Mouse (Mus musculus) hindbrain, embryonic 16.5 days (tissue): ENCODE measurements at regions not wholly inside any gene's neighbourhood (a gene's known extent, or its start where the extent isn't known, plus 50 kb on each side); places are given as distances from the start of the nearest gene placed in this dataset.

Experiments
- ATAC-seq: fragments of 200-750 bp; cut with Nextera tagmentation; 2 replicates; pipeline ENCODE4 v1.8.0; 2017; ENCODE audit warnings: moderate TSS enrichment, moderate library complexity
- H3K27ac ChIP-seq: fragments of 300-500 bp; sonication (generic); 2 replicates; pipeline ENCODE4 v1.5.1; 2014; ENCODE audit warnings: low read depth, mild to moderate bottlenecking, control low read depth, low read length, moderate library complexity
- H3K27me3 ChIP-seq: fragments of 300-500 bp; sonication (generic); replicated peaks from 2 replicates; pipeline ENCODE4 v1.6.1; 2014; ENCODE audit warnings: low read length; ENCODE audit not compliant: control insufficient read depth, insufficient read depth
- H3K36me3 ChIP-seq: fragments of 300-500 bp; sonication (generic); 2 replicates; pipeline ENCODE4 v1.6.1; 2014; ENCODE audit warnings: mild to moderate bottlenecking, low read length, moderate library complexity, mixed read lengths; ENCODE audit not compliant: control insufficient read depth, insufficient read depth
- H3K4me1 ChIP-seq: fragments of 300-500 bp; sonication (generic); 2 replicates; pipeline ENCODE4 v1.6.1; 2014; ENCODE audit warnings: low read depth, low read length; ENCODE audit not compliant: control insufficient read depth, insufficient read depth
- H3K4me2 ChIP-seq: fragments of 300-500 bp; sonication (generic); 2 replicates; pipeline ENCODE4 v1.6.1; 2014; ENCODE audit warnings: mild to moderate bottlenecking, low read length, control low read depth, moderate library complexity
- H3K4me3 ChIP-seq: fragments of 300-500 bp; sonication (generic); 2 replicates; pipeline ENCODE4 v1.5.1; 2014; ENCODE audit warnings: mild to moderate bottlenecking, low read length, control low read depth, moderate library complexity
- H3K9ac ChIP-seq: fragments of 300-500 bp; sonication (generic); 2 replicates; pipeline ENCODE4 v1.6.1; 2014; ENCODE audit warnings: low read depth, mild to moderate bottlenecking, control low read depth, low read length, moderate library complexity
- H3K9me3 ChIP-seq: fragments of 300-500 bp; sonication (generic); 2 replicates; pipeline ENCODE4 v1.6.1; 2014; ENCODE audit warnings: mild to moderate bottlenecking, low read length, moderate library complexity; ENCODE audit not compliant: control insufficient read depth
- WGBS: fragments of 180-500 bp; shearing (Covaris S2); extraction: QIAGEN DNeasy Blood & Tissue Kit; methylation state at CpG from one replicate; pipeline ENCODE4 v1.1.7; 2014; 5-methylcytosine and 5-hydroxymethylcytosine counted together

GRCm38 (mm10) chr10:25118674-25119670 is 188.7 kb downstream of the Akap7 start:
- Histone ChIP-seq H3K9me3 (no peaks in the 10 kb centered on the region), H3K27me3 (no peaks in the 10 kb centered on the region), H3K4me2 (no peak overlapping the region), H3K36me3 (no peaks in the 10 kb centered on the region), H3K4me1 (no peaks in the 10 kb centered on the region), H3K9ac (no peak overlapping the region), H3K4me3 (no peak overlapping the region), H3K27ac (no peak overlapping the region)
- 36% methylated on average over 17 of the region's 17 CpGs for WGBS
- ATAC-seq: peak; percentile 40; the same call in 1 of the 2 replicates

- Histone ChIP-seq H3K9ac (no peak overlapping the region), H3K4me1 (peaks cover 15% of the 10 kb centered on the region), H3K27ac (no peak overlapping the region), H3K36me3 (no peaks in the 10 kb centered on the region), H3K4me2 (no peak overlapping the region), H3K9me3 (no peaks in the 10 kb centered on the region), H3K4me3 (no peak overlapping the region), H3K27me3 (no peaks in the 10 kb centered on the region)
- ATAC-seq: no peak
- 94% methylated on average over 4 of the region's 4 CpGs for WGBS
These were observed 187.0 kb upstream of the Arg1 start for GRCm38 (mm10) chr10:25114316-25114715.

- Histone ChIP-seq H3K4me1 (peaks cover 15% of the 10 kb centered on the region), H3K9ac (no peak overlapping the region), H3K27me3 (no peaks in the 10 kb centered on the region), H3K4me2 (no peak overlapping the region; the same call in 1 of the 2 replicates), H3K9me3 (no peaks in the 10 kb centered on the region), H3K36me3 (no peaks in the 10 kb centered on the region), H3K27ac (peak overlapping the region; percentile 41; the same call in 1 of the 2 replicates), H3K4me3 (no peak overlapping the region)
- peak; percentile 67; the same call in 1 of the 2 replicates for ATAC-seq
- WGBS: 34% methylated on average over 12 of the region's 12 CpGs
These were observed 185.3 kb upstream of the Arg1 start for GRCm38 (mm10) chr10:25112449-25113171.

GRCm38 (mm10) chr10:25111636-25112422 is 184.5 kb upstream of the Arg1 start:
- Histone ChIP-seq H3K4me2 (peak overlapping the region; percentile 10; the same call in 1 of the 2 replicates), H3K4me1 (peaks cover 15% of the 10 kb centered on the region), H3K27me3 (no peaks in the 10 kb centered on the region), H3K27ac (peak overlapping the region; percentile 66), H3K4me3 (no peak overlapping the region), H3K36me3 (no peaks in the 10 kb centered on the region), H3K9me3 (no peaks in the 10 kb centered on the region), H3K9ac (peak overlapping the region; percentile 11)
- ATAC-seq: peak; percentile 88
- WGBS: 5% methylated on average over 11 of the region's 11 CpGs

- 49% methylated on average over 7 of the region's 7 CpGs for WGBS
- Histone ChIP-seq H3K9ac (no peak overlapping the region), H3K4me2 (no peak overlapping the region), H3K27ac (no peak overlapping the region), H3K27me3 (no peaks in the 10 kb centered on the region), H3K9me3 (no peaks in the 10 kb centered on the region), H3K4me3 (no peak overlapping the region), H3K4me1 (peaks cover 15% of the 10 kb centered on the region), H3K36me3 (no peaks in the 10 kb centered on the region)
- 0 out of 2 replicates have a peak, but pooled peaks have one; percentile 45 for ATAC-seq
These were observed 183.9 kb upstream of the Arg1 start for GRCm38 (mm10) chr10:25111181-25111580.

GRCm38 (mm10) chr10:25098070-25098469 is 170.8 kb upstream of the Arg1 start:
- WGBS: 60% methylated on average over 4 of the region's 4 CpGs
- no peaks in the 10 kb centered on the region for H3K4me1 ChIP-seq

GRCm38 (mm10) chr10:25089705-25090386 is 162.6 kb upstream of the Arg1 start:
- 88% methylated on average over 4 of the region's 4 CpGs for WGBS
- no peak overlapping the region for H3K4me2 ChIP-seq

More at GRCm38 (mm10) chr10:25098070-25098469, 170.8 kb upstream of the Arg1 start:
- Histone ChIP-seq H3K27me3 (no peaks in the 10 kb centered on the region), H3K9me3 (no peaks in the 10 kb centered on the region), H3K9ac (no peak overlapping the region), H3K36me3 (no peaks in the 10 kb centered on the region), H3K4me2 (no peak overlapping the region), H3K4me3 (no peak overlapping the region), H3K27ac (no peak overlapping the region)
- no peak for ATAC-seq

GRCm38 (mm10) chr10:25086745-25087144 is 159.5 kb upstream of the Arg1 start:
- Histone ChIP-seq H3K4me3 (no peak overlapping the region), H3K4me1 (peaks cover 3% of the 10 kb centered on the region; the same call in 1 of the 2 replicates), H3K36me3 (no peaks in the 10 kb centered on the region), H3K9ac (no peak overlapping the region), H3K27ac (no peak overlapping the region), H3K9me3 (no peaks in the 10 kb centered on the region), H3K4me2 (no peak overlapping the region), H3K27me3 (no peaks in the 10 kb centered on the region)
- ATAC-seq: no peak
- WGBS: 98% methylated on average over 17 of the region's 17 CpGs

More at GRCm38 (mm10) chr10:25089705-25090386, 162.6 kb upstream of the Arg1 start:
- H3K4me1 ChIP-seq: no peaks in the 10 kb centered on the region
- no peak overlapping the region for H3K4me3 ChIP-seq
- no peak overlapping the region for H3K9ac ChIP-seq
- H3K9me3 ChIP-seq: no peaks in the 10 kb centered on the region
- H3K36me3 ChIP-seq: no peaks in the 10 kb centered on the region
- no peaks in the 10 kb centered on the region for H3K27me3 ChIP-seq
- no peak for ATAC-seq
- no peak overlapping the region for H3K27ac ChIP-seq
